Mouse (Mus musculus) embryonic facial prominence, embryonic 13.5 days (tissue): ENCODE measurements around the gene Mllt1. TPM values are rescaled to one million over a fixed set of nuclear protein-coding genes. Genes with fewer than 3 reads are reported as not detected.

Experiments
- ATAC-seq: fragments of 200-750 bp; cut with Nextera tagmentation; 2 replicates; pipeline ENCODE4 v1.8.0; 2017; ENCODE audit warnings: low read depth; ENCODE audit not compliant: insufficient number of reproducible peaks, insufficient read depth, low FRiP score, low TSS enrichment
- H3K27ac ChIP-seq: fragments of 300-500 bp; sonication (generic); 2 replicates; pipeline ENCODE4 v1.5.1; 2015; ENCODE audit warnings: moderate library complexity, mild to moderate bottlenecking, inconsistent platforms
- H3K27me3 ChIP-seq: fragments of 300-500 bp; sonication (generic); 2 replicates; pipeline ENCODE4 v1.6.1; 2015; ENCODE audit warnings: mild to moderate bottlenecking, inconsistent platforms
- H3K36me3 ChIP-seq: fragments of 300-500 bp; sonication (generic); 2 replicates; pipeline ENCODE4 v1.6.1; 2015; ENCODE audit warnings: mild to moderate bottlenecking, inconsistent platforms
- H3K4me1 ChIP-seq: fragments of 300-500 bp; sonication (generic); 2 replicates; pipeline ENCODE4 v1.6.1; 2015; ENCODE audit warnings: inconsistent platforms
- H3K4me2 ChIP-seq: fragments of 300-500 bp; sonication (generic); 2 replicates; pipeline ENCODE4 v1.6.1; 2015; ENCODE audit warnings: moderate library complexity, mild to moderate bottlenecking, inconsistent platforms
- H3K4me3 ChIP-seq: fragments of 300-500 bp; sonication (generic); 2 replicates; pipeline ENCODE4 v1.5.1; 2015; ENCODE audit warnings: mild to moderate bottlenecking, inconsistent platforms
- H3K9ac ChIP-seq: fragments of 300-500 bp; sonication (generic); 2 replicates; pipeline ENCODE4 v1.6.1; 2015; ENCODE audit warnings: mild to moderate bottlenecking, inconsistent platforms
- H3K9me3 ChIP-seq: fragments of 300-500 bp; sonication (generic); 2 replicates; pipeline ENCODE4 v1.6.1; 2016; ENCODE audit warnings: inconsistent platforms
- WGBS: fragments of 180-500 bp; shearing (Covaris S2); methylation state at CpG from one replicate; pipeline ENCODE4 v1.1.7; 2015; ENCODE audit warnings: mixed read lengths; 5-methylcytosine and 5-hydroxymethylcytosine counted together
- polyA plus RNA-seq: library from polyadenylated mRNA; unstranded; fragments of >200 nt; fragmentation: Nextera tagmentation; extraction: Ambion mirVana; gene quantifications from 2 replicates; pipeline ENCODE4 v1.2.1, GENCODE M21; 2015

Mllt1 gene
- polyA plus RNA-seq, 1 experiment from 2014 or later = 71.0 TPM

DNA sequence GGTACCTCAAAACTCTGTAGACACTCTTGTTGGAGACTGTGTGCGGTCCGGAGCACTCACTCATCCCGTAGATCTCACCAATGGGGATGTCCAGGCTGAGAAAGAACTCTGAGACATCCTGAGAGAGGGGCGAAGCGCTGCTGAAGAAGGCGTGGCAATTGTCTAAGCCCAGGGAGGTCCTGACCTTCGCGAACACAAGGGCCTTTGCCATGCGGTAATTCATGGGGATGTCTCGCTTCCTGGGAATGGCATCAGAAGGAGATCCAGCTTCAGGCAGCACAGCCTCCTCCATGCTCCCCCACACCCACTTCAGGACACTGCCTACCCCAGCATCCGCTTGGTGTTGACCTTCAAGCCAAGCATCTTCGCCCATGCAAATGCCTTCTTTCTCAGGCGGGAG, 85.5 kb downstream of the Mllt1 start:
- no peak for ATAC-seq
- WGBS = 79% methylated on average over 13 of the region's 13 CpGs
- H3K9me3 ChIP-seq = no peaks in the 10 kb centered on the region
- H3K36me3 ChIP-seq = no peaks in the 10 kb centered on the region
- 0 out of 2 replicates have a peak, but pooled peaks cover 4% of the 10 kb centered on the region for H3K27me3 ChIP-seq
- H3K4me3 ChIP-seq = no peak overlapping the region
- no peaks in the 10 kb centered on the region for H3K4me1 ChIP-seq
- no peak overlapping the region for H3K9ac ChIP-seq
- H3K27ac ChIP-seq = no peak overlapping the region
- no peak overlapping the region for H3K4me2 ChIP-seq

DNA sequence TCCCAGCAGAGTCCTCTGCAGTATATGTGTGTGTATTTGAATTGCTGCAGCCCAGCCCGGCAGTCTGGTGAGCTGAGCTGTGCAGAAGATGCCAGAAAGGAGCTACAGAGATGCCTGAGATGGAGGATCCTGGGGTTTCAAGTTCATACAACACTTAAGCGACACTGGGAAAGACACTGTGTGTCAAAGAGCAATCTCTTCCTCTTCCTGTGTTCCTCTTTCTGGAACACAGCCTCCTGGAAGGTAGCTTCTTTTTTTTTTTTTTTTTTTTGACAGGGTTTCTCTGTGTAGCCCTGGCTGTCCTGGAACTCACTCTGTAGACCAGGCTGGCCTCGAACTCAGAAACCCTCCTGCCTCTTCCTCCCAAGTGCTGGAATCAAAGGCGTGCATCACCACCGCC, 86.4 kb downstream of the Mllt1 start:
- 82% methylated on average over 5 of the region's 5 CpGs for WGBS
- H3K27me3 ChIP-seq = 0 out of 2 replicates have a peak, but pooled peaks cover 4% of the 10 kb centered on the region

DNA sequence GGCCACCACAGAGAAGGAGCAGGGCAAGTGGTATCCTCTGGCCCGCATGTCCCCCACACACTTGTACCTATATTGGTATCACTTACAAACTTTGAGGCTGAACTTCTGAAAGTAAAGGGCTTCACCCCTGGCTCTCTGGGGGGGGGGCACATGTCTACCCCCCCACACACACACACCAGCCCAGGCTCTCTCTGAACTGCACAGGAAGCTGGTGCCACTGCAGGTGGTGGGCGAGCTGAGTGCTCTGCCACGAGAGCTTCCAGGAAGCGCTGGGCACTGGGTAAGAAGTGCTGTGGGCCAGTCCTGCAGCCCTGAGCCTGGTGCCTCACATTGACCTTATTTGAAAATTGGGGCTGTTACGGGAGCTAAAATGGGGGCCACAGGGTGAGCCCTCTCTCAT, 91.5 kb downstream of the Mllt1 start:
- Histone ChIP-seq H3K27me3 (no peaks in the 10 kb centered on the region), H3K9ac (no peak overlapping the region), H3K36me3 (no peaks in the 10 kb centered on the region), H3K4me1 (no peaks in the 10 kb centered on the region), H3K9me3 (no peaks in the 10 kb centered on the region), H3K4me3 (no peak overlapping the region), H3K27ac (no peak overlapping the region), H3K4me2 (no peak overlapping the region)
- 81% methylated on average over 5 of the region's 5 CpGs for WGBS
- no peak for ATAC-seq

More for the DNA sequence above, 86.4 kb downstream of the Mllt1 start:
- Histone ChIP-seq H3K9ac (no peak overlapping the region), H3K4me2 (no peak overlapping the region), H3K27ac (no peak overlapping the region), H3K4me3 (no peak overlapping the region), H3K36me3 (no peaks in the 10 kb centered on the region), H3K4me1 (no peaks in the 10 kb centered on the region), H3K9me3 (no peaks in the 10 kb centered on the region)
- no peak for ATAC-seq

Other genes starting within 250 kb of the Mllt1 start
- 397 and 420 TPM in 2 replicates for gene Ndufa11, start 217.6 kb downstream of the Mllt1 start, polyA plus RNA-seq
- 19.2 and 24.6 TPM in 2 replicates for gene Vmac, start 217.4 kb downstream of the Mllt1 start, polyA plus RNA-seq
- 17.7 and 18.4 TPM in 2 replicates for gene Nrtn, start 177.9 kb downstream of the Mllt1 start, polyA plus RNA-seq
- 40.5 and 46.5 TPM in 2 replicates for gene Dus3l, start 170.7 kb downstream of the Mllt1 start, polyA plus RNA-seq
- gene Prr22, start 165.2 kb downstream of the Mllt1 start, polyA plus RNA-seq = 1.2 and 1.7 TPM in 2 replicates
- gene Rfx2, start 104.4 kb downstream of the Mllt1 start, polyA plus RNA-seq = 4.5 and 5.2 TPM in 2 replicates
- not detected in 2 replicates for gene Acsbg2, start 61.0 kb downstream of the Mllt1 start, polyA plus RNA-seq
- gene 1700061G19Rik, start 59.9 kb downstream of the Mllt1 start, polyA plus RNA-seq = 0.34 and 0.42 TPM in 2 replicates
- gene Acer1, start 46.7 kb upstream of the Mllt1 start, polyA plus RNA-seq = 0.17 and 0.25 TPM in 2 replicates
- 149 and 160 TPM in 2 replicates for gene Clpp, start 54.9 kb upstream of the Mllt1 start, polyA plus RNA-seq
- gene Alkbh7, start 61.9 kb upstream of the Mllt1 start, polyA plus RNA-seq = 36.2 and 42.0 TPM in 2 replicates
- gene Pspn, start 64.6 kb upstream of the Mllt1 start, polyA plus RNA-seq = 0.87 TPM in 1 of 2 replicates, not detected in the other
- gene Gtf2f1, start 75.9 kb upstream of the Mllt1 start, polyA plus RNA-seq = 65.5 and 71.3 TPM in 2 replicates
- 0.24 and 0.59 TPM in 2 replicates for gene Gm17949, start 76.1 kb upstream of the Mllt1 start, polyA plus RNA-seq
- 45.7 and 49.8 TPM in 2 replicates for gene Khsrp, start 96.1 kb upstream of the Mllt1 start, polyA plus RNA-seq
- not detected in 2 replicates for gene Slc25a41, start 106.2 kb upstream of the Mllt1 start, polyA plus RNA-seq
- gene Crb3, start 123.7 kb upstream of the Mllt1 start, polyA plus RNA-seq = 7.3 and 7.9 TPM in 2 replicates
- 9.1 TPM in 2 replicates for gene Slc25a23, start 124.4 kb upstream of the Mllt1 start, polyA plus RNA-seq
- 1.6 and 2.4 TPM in 2 replicates for gene Dennd1c, start 143.1 kb upstream of the Mllt1 start, polyA plus RNA-seq
- gene Tubb4a, start 152.4 kb upstream of the Mllt1 start, polyA plus RNA-seq = 9.4 and 10.3 TPM in 2 replicates
- gene Tnfsf9, start 169.9 kb upstream of the Mllt1 start, polyA plus RNA-seq = 7.9 and 8.2 TPM in 2 replicates
- not detected in 2 replicates for gene Cd70, start 214.4 kb upstream of the Mllt1 start, polyA plus RNA-seq